Mouse (Mus musculus) C2C12 (cell line): ENCODE results near the gene Ddx4.

Source experiments
- CTCF ChIP-seq: IDR thresholded peaks from one replicate; pipeline ENCODE4 v1.5.1; 2011; ENCODE audit not compliant: control insufficient read depth, insufficient read depth, insufficient read length
- MAX ChIP-seq: IDR thresholded peaks from one replicate; pipeline ENCODE4 v1.6.1; 2011; ENCODE audit warnings: mild to moderate bottlenecking, control low read depth
- MYOG ChIP-seq: IDR thresholded peaks from one replicate; pipeline ENCODE4 v1.6.1; 2011; ENCODE audit not compliant: control insufficient read depth, insufficient read length; ENCODE audit errors: extremely low read depth

- TF ChIP-seq CTCF (no peak), MAX (no peak), MYOG (no peak)
Measured at GRCm38 (mm10) chr13:112695526-112696240, 43.4 kb upstream of the Ddx4 start.
